Mouse (Mus musculus) neural tube, embryonic 13.5 days (tissue): ENCODE measurements around the gene Emilin3. TPM values are rescaled to one million over a fixed set of nuclear protein-coding genes. Genes with fewer than 3 reads are reported as not detected.

Experiments used
- ATAC-seq: fragments of 200-750 bp; cut with Nextera tagmentation; 2 replicates; pipeline ENCODE4 v1.8.0; 2017; ENCODE audit warnings: low read depth, mild to moderate bottlenecking, moderate TSS enrichment, moderate library complexity
- H3K27ac ChIP-seq: fragments of 300-500 bp; sonication (generic); replicated peaks from 2 replicates; pipeline ENCODE4 v1.5.1; 2015; ENCODE audit warnings: moderate library complexity, mild to moderate bottlenecking, inconsistent platforms
- H3K27me3 ChIP-seq: fragments of 300-500 bp; sonication (generic); 2 replicates; pipeline ENCODE4 v1.6.1; 2015; ENCODE audit warnings: mild to moderate bottlenecking, inconsistent platforms
- H3K36me3 ChIP-seq: fragments of 300-500 bp; sonication (generic); 2 replicates; pipeline ENCODE4 v1.6.1; 2015; ENCODE audit warnings: mild to moderate bottlenecking, inconsistent platforms
- H3K4me1 ChIP-seq: fragments of 300-500 bp; sonication (generic); replicated peaks from 2 replicates; pipeline ENCODE4 v1.6.1; 2015; ENCODE audit warnings: inconsistent platforms
- H3K4me2 ChIP-seq: fragments of 300-500 bp; sonication (generic); 2 replicates; pipeline ENCODE4 v1.6.1; 2015; ENCODE audit warnings: inconsistent platforms, mild to moderate bottlenecking, moderate library complexity
- H3K4me3 ChIP-seq: fragments of 300-500 bp; sonication (generic); 2 replicates; pipeline ENCODE4 v1.5.1; 2015; ENCODE audit warnings: mild to moderate bottlenecking, inconsistent platforms
- H3K9ac ChIP-seq: fragments of 300-500 bp; sonication (generic); 2 replicates; pipeline ENCODE4 v1.6.1; 2015; ENCODE audit warnings: moderate library complexity, mild to moderate bottlenecking, inconsistent platforms
- H3K9me3 ChIP-seq: fragments of 300-500 bp; sonication (generic); 2 replicates; pipeline ENCODE4 v1.6.1; 2016; ENCODE audit warnings: inconsistent platforms
- WGBS: fragments of 180-500 bp; shearing (Covaris S2); methylation state at CpG from one replicate; pipeline ENCODE4 v1.1.7; 2015; 5-methylcytosine and 5-hydroxymethylcytosine counted together
- polyA plus RNA-seq: library from polyadenylated mRNA; unstranded; fragments of >200 nt; fragmentation: Nextera tagmentation; extraction: Ambion mirVana; gene quantifications from 2 replicates; pipeline ENCODE4 v1.2.1, GENCODE M21; 2015

Emilin3 gene
- polyA plus RNA-seq, 1 experiment from 2014 or later: 0.87 TPM

DNA sequence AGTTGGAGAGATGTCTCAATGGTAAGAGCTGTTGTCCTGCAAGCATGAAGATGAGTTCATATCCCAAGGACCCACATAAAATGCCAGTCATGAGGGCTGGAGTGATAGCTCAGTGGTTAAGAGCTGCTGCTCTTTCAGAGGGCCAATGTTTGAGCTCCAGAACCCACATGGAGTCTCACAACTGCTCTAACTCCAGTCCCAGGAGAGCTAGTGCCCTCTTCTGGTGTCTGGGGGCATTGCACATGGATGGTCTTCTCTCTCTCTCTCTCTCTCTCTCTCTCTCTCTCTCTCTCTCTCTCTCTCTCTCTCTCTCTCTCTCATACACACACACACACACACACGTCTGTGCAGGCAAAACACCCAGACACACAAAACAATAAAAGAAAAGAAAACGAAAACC is 27.3 kb downstream of the Emilin3 start:
- Histone ChIP-seq H3K4me2 (no peak overlapping the region), H3K4me1 (peaks cover 16% of the 10 kb centered on the region), H3K27ac (no peak overlapping the region), H3K27me3 (peaks cover 20% of the 10 kb centered on the region), H3K9ac (no peak overlapping the region), H3K36me3 (no peaks in the 10 kb centered on the region), H3K4me3 (no peak overlapping the region), H3K9me3 (no peaks in the 10 kb centered on the region)
- 15% methylated on average over 2 of the region's 2 CpGs for WGBS
- ATAC-seq: no peak

DNA sequence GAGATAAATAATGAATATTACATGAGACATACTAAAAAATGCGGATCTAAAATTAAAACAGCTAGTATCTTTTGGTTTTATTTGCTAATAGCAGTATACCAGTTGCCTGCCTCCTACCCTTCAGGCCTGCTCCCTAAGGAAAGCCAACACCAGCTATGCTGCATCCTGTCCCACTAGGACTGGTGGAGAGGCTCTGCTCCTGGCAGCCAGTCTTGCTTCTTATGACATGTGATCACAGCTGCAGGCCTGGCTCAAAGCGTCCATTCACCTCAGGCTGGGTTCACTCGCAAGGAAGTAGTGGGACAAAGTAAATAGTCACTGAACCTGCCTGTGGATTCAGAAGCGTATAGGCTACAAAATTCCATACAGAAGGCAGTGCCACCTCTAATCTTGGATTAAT is 28.2 kb downstream of the Emilin3 start:
- no peak overlapping the region for H3K27ac ChIP-seq
- H3K9me3 ChIP-seq: no peaks in the 10 kb centered on the region
- peaks cover 16% of the 10 kb centered on the region for H3K4me1 ChIP-seq
- H3K27me3 ChIP-seq: peaks cover 18% of the 10 kb centered on the region
- no peak overlapping the region for H3K9ac ChIP-seq
- no peak for ATAC-seq
- H3K36me3 ChIP-seq: no peaks in the 10 kb centered on the region
- 83% methylated on average over 4 of the region's 4 CpGs for WGBS
- no peak overlapping the region for H3K4me2 ChIP-seq
- no peak overlapping the region for H3K4me3 ChIP-seq

GRCm38 (mm10) chr2:160882436-160882835 is 29.7 kb downstream of the Emilin3 start:
- Histone ChIP-seq H3K9ac (0 out of 2 replicates have a peak overlapping the region, but pooled peaks have one; percentile 0), H3K9me3 (no peaks in the 10 kb centered on the region), H3K4me2 (no peak overlapping the region), H3K36me3 (no peaks in the 10 kb centered on the region), H3K4me1 (peaks cover 5% of the 10 kb centered on the region), H3K27ac (no peak overlapping the region), H3K27me3 (peaks cover 4% of the 10 kb centered on the region; the same call in 1 of the 2 replicates), H3K4me3 (no peak overlapping the region)
- 79% methylated on average over 5 of the region's 5 CpGs for WGBS
- ATAC-seq: no peak

DNA sequence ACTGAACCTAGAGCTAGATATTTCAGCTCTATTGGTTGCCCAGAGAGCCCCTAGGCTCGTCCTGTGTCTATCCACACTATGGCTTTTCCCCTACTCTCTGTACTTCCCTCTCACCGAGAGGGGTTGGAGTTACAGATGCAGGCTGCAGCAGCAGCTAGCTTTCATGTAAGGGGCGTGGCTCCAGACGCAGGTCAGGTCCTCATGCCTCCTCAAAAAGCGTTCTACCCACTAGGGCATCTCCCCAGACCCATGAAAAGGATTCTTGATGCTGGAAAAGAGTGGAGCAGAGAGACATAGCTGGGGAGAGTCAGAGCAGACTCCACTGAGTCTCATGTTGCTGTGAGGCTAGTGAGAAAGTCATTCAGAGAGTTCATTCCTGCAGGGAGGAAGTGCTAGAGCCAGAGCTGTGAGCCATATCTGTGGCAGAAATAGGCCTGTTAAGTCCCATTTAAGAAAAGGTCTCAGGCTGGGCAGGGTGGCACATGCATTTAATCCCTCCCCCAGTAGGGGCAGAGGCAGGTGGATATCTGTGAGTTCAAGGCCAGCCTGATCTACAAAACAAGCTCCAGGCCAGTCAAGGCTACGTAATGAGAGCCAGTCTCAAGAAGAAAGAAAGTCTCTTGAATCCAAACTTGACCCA is 30.5 kb downstream of the Emilin3 start:
- Histone ChIP-seq H3K9ac (no peak overlapping the region), H3K4me1 (no peaks in the 10 kb centered on the region), H3K36me3 (no peaks in the 10 kb centered on the region), H3K4me2 (no peak overlapping the region), H3K9me3 (no peaks in the 10 kb centered on the region), H3K4me3 (no peak overlapping the region), H3K27ac (no peak overlapping the region), H3K27me3 (no peaks in the 10 kb centered on the region)
- WGBS: 57% methylated on average over 6 of the region's 6 CpGs
- ATAC-seq: no peak

- Histone ChIP-seq H3K9ac (no peak within 1 kb of the TSS), H3K27me3 (no peaks in the 10 kb centered on the region), H3K27ac (no peak within 1 kb of the TSS), H3K4me3 (no peak within 1 kb of the TSS), H3K36me3 (no peaks in the 10 kb centered on the region), H3K4me2 (no peak within 1 kb of the TSS), H3K9me3 (peaks cover 5% of the 10 kb centered on the region; the same call in 1 of the 2 replicates), H3K4me1 (no peaks in the 10 kb centered on the region)
- WGBS: 68% methylated on average over 13 of the region's 13 CpGs
- no peak for ATAC-seq
These were observed 31.5 kb downstream of the Emilin3 start, which contains the start of gene Lpin3 for GRCm38 (mm10) chr2:160880453-160881195. Gene Lpin3, plus strand, starts transcription at chr2:160880670.

- Histone ChIP-seq H3K27me3 (no peaks in the 10 kb centered on the region), H3K9ac (no peak overlapping the region), H3K36me3 (no peaks in the 10 kb centered on the region), H3K4me3 (no peak overlapping the region), H3K4me2 (no peak overlapping the region), H3K27ac (no peak overlapping the region), H3K4me1 (peaks cover 16% of the 10 kb centered on the region), H3K9me3 (peaks cover 5% of the 10 kb centered on the region; the same call in 1 of the 2 replicates)
- ATAC-seq: no peak
- 85% methylated on average over 4 of the region's 4 CpGs for WGBS
These were observed 36.0 kb downstream of the Emilin3 start for GRCm38 (mm10) chr2:160876115-160876514.

DNA sequence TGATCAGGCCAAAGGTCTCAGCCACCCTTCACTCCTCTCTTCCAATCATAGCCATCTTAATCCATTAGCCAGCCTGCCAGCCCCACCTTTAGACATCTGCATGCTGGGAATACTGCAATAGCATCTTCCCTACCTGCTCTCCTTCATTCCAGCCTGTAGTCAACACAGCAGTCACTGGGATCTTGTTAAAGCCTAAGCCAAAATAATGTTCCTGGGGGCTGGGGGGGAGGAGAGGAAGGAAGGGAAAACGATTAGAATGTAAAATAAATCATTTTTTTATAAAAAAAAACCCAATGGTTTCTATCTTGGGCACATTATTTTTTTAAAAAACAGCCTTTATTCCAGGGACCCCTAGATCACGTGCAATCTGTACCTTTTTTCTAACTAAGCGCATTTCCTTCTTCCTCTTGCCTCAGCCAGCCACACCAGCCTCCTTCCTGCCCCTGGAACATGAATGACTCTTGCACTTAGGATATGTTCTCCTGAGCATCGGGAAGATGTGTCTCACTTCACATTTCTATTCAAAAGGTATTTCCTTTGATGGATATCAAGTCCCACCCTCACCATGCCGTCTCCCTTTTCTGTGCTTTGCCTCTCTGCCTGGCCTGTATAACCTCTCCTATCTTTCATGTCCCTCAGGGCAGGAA is 37.8 kb downstream of the Emilin3 start:
- no peak for ATAC-seq
- H3K27ac ChIP-seq: no peak overlapping the region
- 90% methylated on average over 5 of the region's 5 CpGs for WGBS
- peaks cover 5% of the 10 kb centered on the region; the same call in 1 of the 2 replicates for H3K9me3 ChIP-seq
- H3K4me2 ChIP-seq: no peak overlapping the region
- no peak overlapping the region for H3K4me3 ChIP-seq
- peaks cover 31% of the 10 kb centered on the region for H3K4me1 ChIP-seq
- no peaks in the 10 kb centered on the region for H3K36me3 ChIP-seq
- H3K9ac ChIP-seq: no peak overlapping the region
- no peaks in the 10 kb centered on the region for H3K27me3 ChIP-seq

DNA sequence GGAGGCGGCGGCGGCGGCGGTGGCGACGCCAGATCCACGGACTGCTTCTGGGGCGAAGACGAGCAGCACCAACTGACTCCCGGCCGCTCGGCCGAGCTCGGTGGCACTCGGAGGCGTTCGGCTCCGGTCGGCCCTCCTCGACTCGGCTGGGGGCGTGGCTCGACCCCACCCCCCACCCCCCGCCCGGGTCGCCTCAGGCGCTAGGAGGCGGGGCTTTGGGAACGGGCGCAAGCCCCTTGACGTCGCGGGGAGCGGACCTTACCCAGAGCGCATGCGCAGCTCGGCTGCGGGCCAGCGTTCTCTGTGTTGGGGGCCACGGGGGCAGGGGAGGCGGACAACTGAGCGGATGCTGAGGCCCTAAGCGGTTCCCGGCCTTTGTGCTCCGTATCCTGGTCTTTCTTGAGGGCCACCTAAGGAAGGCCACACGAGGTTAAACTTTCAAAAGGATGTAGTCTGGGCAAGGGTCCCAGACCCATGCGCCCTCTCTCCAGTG is 39.2 kb downstream of the Emilin3 start, which contains the start of gene Zhx3:
Zhx3 (minus strand) TSS at position 109 of the 493 bp plus-strand sequence.
- H3K9me3 ChIP-seq: peaks cover 5% of the 10 kb centered on the region; the same call in 1 of the 2 replicates
- peak within 1 kb of the TSS; percentile 99 for H3K27ac ChIP-seq
- peak within 1 kb of the TSS; percentile 73 for H3K4me2 ChIP-seq
- ATAC-seq: peak; percentile 98
- H3K27me3 ChIP-seq: no peaks in the 10 kb centered on the region
- peaks cover 31% of the 10 kb centered on the region for H3K4me1 ChIP-seq
- no peaks in the 10 kb centered on the region for H3K36me3 ChIP-seq
- peak within 1 kb of the TSS; percentile 97 for H3K9ac ChIP-seq
- WGBS: 1% methylated on average over 39 of the region's 48 CpGs
- peak within 1 kb of the TSS; percentile 90 for H3K4me3 ChIP-seq

DNA sequence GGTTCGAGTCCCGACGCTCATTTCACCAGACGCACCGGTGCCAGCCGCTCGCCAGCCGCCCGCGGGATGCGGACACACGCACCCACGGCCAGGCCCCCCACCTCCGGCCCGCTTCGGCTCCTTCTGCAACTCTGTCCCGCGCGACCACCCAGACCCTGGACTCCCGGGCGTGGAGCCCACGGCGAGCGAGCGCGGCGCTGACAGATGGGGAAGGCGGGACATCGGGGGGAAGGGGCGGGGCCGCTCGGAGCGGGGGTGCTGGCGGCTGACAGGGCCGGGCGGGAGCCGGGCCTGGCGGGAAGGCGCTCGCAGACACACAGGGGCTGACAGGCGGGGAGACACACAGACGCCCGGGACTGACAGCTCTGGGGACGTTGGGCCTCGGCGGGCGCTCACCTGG is 39.7 kb downstream of the Emilin3 start:
- Histone ChIP-seq H3K27me3 (no peaks in the 10 kb centered on the region), H3K27ac (peak overlapping the region; percentile 99), H3K9me3 (peaks cover 5% of the 10 kb centered on the region; the same call in 1 of the 2 replicates), H3K4me3 (peak overlapping the region; percentile 90), H3K9ac (peak overlapping the region; percentile 97), H3K36me3 (no peaks in the 10 kb centered on the region), H3K4me1 (peaks cover 31% of the 10 kb centered on the region), H3K4me2 (peak overlapping the region; percentile 73)
- under 1% methylated on average over 30 of the region's 47 CpGs for WGBS
- peak; percentile 93 for ATAC-seq

DNA sequence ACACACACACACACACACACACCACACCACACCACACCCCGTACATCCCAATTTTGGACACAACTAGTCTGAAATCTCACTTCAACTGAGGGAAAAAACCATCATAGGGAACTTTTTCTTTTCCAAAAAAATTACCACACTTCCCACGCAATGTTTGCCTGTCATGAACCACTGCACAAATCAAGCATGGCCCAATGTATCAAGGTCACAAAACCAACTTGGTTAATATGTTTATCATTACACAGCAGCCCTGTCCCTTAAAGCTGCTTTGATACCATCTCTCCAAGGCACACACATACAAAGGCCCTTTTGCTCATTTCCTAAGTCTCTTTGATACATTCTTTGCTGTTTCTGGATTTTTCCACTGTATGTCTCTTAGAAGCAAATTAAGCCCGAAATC is 40.8 kb downstream of the Emilin3 start:
- no peaks in the 10 kb centered on the region for H3K27me3 ChIP-seq
- H3K4me1 ChIP-seq: peaks cover 31% of the 10 kb centered on the region
- peaks cover 5% of the 10 kb centered on the region; the same call in 1 of the 2 replicates for H3K9me3 ChIP-seq
- no peak overlapping the region; the same call in 1 of the 2 replicates for H3K9ac ChIP-seq
- 85% methylated on average over 3 of the region's 3 CpGs for WGBS
- no peak overlapping the region for H3K27ac ChIP-seq
- no peak for ATAC-seq
- peak overlapping the region; percentile 42 for H3K4me2 ChIP-seq
- H3K36me3 ChIP-seq: no peaks in the 10 kb centered on the region
- peak overlapping the region; percentile 13 for H3K4me3 ChIP-seq

GRCm38 (mm10) chr2:160869446-160869845 is 42.7 kb downstream of the Emilin3 start:
- WGBS: 75% methylated on average over 3 of the region's 3 CpGs
- no peaks in the 10 kb centered on the region for H3K36me3 ChIP-seq
- H3K27ac ChIP-seq: no peak overlapping the region
- H3K9ac ChIP-seq: no peak overlapping the region
- no peaks in the 10 kb centered on the region for H3K27me3 ChIP-seq
- H3K4me2 ChIP-seq: no peak overlapping the region
- H3K4me1 ChIP-seq: peaks cover 31% of the 10 kb centered on the region
- no peak for ATAC-seq
- no peak overlapping the region for H3K4me3 ChIP-seq
- H3K9me3 ChIP-seq: no peaks in the 10 kb centered on the region

DNA sequence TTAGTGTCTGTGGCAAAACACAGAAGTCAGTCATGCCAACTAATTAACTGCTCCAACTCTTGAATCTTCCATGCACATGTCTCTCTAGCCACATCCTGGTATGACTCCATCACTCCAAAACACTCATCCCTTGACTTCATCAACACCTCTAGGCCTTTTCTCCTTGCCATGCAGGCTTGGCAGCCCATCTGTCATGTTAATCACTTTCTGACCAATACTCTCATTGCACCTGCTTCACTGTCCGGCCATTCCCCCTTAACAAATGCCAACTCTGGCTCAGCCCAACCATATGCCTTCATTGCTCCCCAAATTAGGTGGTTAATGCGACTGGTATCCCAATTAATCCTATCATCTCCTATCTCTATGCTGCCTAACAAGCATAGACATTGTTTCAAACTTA is 46.9 kb downstream of the Emilin3 start:
- WGBS: 81% methylated on average over 2 of the region's 2 CpGs
- no peak for ATAC-seq

More for the DNA sequence above, 46.9 kb downstream of the Emilin3 start:
- H3K4me2 ChIP-seq: no peak overlapping the region
- H3K9me3 ChIP-seq: no peaks in the 10 kb centered on the region
- no peak overlapping the region for H3K4me3 ChIP-seq
- H3K27ac ChIP-seq: no peak overlapping the region
- H3K4me1 ChIP-seq: peaks cover 8% of the 10 kb centered on the region
- no peaks in the 10 kb centered on the region for H3K27me3 ChIP-seq
- no peaks in the 10 kb centered on the region for H3K36me3 ChIP-seq
- H3K9ac ChIP-seq: no peak overlapping the region
